Mouse (Mus musculus) cerebellum, adult 9-10 months (tissue): Measurements from ENCODE around the gene Pagr1b.

Experiments
- DNase-seq: peaks from one replicate; pipeline ENCODE4 v3.0.0; 2022

The Pagr1b gene

GRCm38 (mm10) chr7:126996449-126996848 is 19.8 kb downstream of the Pagr1b start:
- no peak for DNase-seq

GRCm38 (mm10) chr7:126988816-126989215 is 27.5 kb downstream of the Pagr1b start:
- no peak for DNase-seq

- DNase-seq: peak; percentile 87
Observed at GRCm38 (mm10) chr7:126986319-126986718, 30.0 kb downstream of the Pagr1b start.

GRCm38 (mm10) chr7:126984667-126985444 is 31.4 kb downstream of the Pagr1b start:
- DNase-seq: no peak

GRCm38 (mm10) chr7:126983113-126983512 is 33.2 kb downstream of the Pagr1b start:
- no peak for DNase-seq

- DNase-seq: no peak
Observed at GRCm38 (mm10) chr7:126982054-126982453, 34.2 kb downstream of the Pagr1b start.

GRCm38 (mm10) chr7:126981601-126982000 is 34.7 kb downstream of the Pagr1b start:
- no peak for DNase-seq

GRCm38 (mm10) chr7:126978841-126979240 is 37.4 kb downstream of the Pagr1b start:
- DNase-seq: no peak

GRCm38 (mm10) chr7:126976878-126977459 is 39.3 kb downstream of the Pagr1b start:
- no peak for DNase-seq

- peak; percentile 96 for DNase-seq
Observed at GRCm38 (mm10) chr7:126975950-126976866, 40.1 kb downstream of the Pagr1b start, which contains the start of gene Cdiptos. TSS of gene Cdiptos (minus strand) at chr7:126976098.

GRCm38 (mm10) chr7:126975893-126975949 is 40.6 kb downstream of the Pagr1b start, which contains the start of gene Cdipt:
TSS of gene Cdipt (plus strand) at chr7:126975914.
- DNase-seq: no peak

GRCm38 (mm10) chr7:126975493-126975892 is 40.8 kb downstream of the Pagr1b start:
- DNase-seq: no peak

- no peak for DNase-seq
Observed at GRCm38 (mm10) chr7:126967361-126967760, 48.9 kb downstream of the Pagr1b start.

GRCm38 (mm10) chr7:126965568-126965967 is 50.7 kb downstream of the Pagr1b start:
- DNase-seq: peak; percentile 81

GRCm38 (mm10) chr7:126963548-126964286 is 52.6 kb downstream of the Pagr1b start:
- DNase-seq: no peak

- no peak for DNase-seq
Observed at GRCm38 (mm10) chr7:126961965-126962364, 54.3 kb downstream of the Pagr1b start.

GRCm38 (mm10) chr7:126961095-126961494 is 55.2 kb downstream of the Pagr1b start:
- no peak for DNase-seq

GRCm38 (mm10) chr7:126959780-126960179 is 56.5 kb downstream of the Pagr1b start:
- no peak for DNase-seq

- no peak for DNase-seq
Observed at GRCm38 (mm10) chr7:126955125-126955524, 61.2 kb downstream of the Pagr1b start.

GRCm38 (mm10) chr7:126952646-126953045 is 63.6 kb downstream of the Pagr1b start:
- no peak for DNase-seq

- DNase-seq: no peak
Observed at GRCm38 (mm10) chr7:126951741-126952140, 64.5 kb downstream of the Pagr1b start.
